Mouse (Mus musculus) gastrocnemius, postnatal 36 days (tissue): ENCODE measurements around the gene Slc39a8. TPM values are rescaled to one million over a fixed set of nuclear protein-coding genes. Genes with fewer than 3 reads are reported as not detected.
A peak's percentile ranks its signal among the peaks of the same experiment; 100 is the strongest.

Experiments
- DNase-seq, 2 experiments: peaks; one replicate each; pipeline ENCODE4 v3.0.0; 2022
- intact Hi-C: fragments of 180-260 bp; cut with DNase I; formaldehyde crosslinking; loops from one replicate; pipeline ENCODE4 v1.15.1; 2025
- total RNA-seq, 2 experiments: library from RNA; stranded (reverse); gene quantifications; 2 replicates each; pipeline ENCODE4 v1.2.3; 2021

The Slc39a8 gene
- total RNA-seq, 2 experiments from 2014 or later = 0.76 to 0.99 TPM

GRCm38 (mm10) chr3:135844835-135845234, 19.8 kb downstream of the Slc39a8 start:
- intact Hi-C loops = no loop called here

GRCm38 (mm10) chr3:135845860-135846259, 20.8 kb downstream of the Slc39a8 start:
- intact Hi-C loops = no loop called here
- DNase-seq = no peak

More at GRCm38 (mm10) chr3:135844835-135845234, 19.8 kb downstream of the Slc39a8 start:
- no peak for DNase-seq

DNA sequence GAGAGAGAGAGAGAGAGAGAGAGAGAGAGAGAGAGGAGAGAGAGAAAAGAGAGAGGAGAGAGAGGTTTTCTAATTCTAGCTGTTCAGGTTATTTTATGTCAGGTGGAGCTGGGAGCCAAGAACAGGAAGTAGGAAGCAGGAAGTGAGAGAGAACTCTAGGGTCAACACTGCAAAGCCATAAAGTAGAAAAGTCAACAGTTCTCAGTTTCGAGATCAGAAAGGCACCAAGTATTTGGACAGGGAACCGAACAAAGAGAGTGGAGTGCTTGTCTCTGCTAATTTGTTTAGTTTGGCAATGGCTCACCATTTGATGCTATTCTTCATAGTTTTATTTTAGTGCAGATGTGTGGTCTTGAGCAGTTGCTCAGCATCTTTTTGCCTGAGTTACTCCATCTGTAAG, 26.5 kb downstream of the Slc39a8 start:
- intact Hi-C loops = no loop called here
- DNase-seq = no peak

DNA sequence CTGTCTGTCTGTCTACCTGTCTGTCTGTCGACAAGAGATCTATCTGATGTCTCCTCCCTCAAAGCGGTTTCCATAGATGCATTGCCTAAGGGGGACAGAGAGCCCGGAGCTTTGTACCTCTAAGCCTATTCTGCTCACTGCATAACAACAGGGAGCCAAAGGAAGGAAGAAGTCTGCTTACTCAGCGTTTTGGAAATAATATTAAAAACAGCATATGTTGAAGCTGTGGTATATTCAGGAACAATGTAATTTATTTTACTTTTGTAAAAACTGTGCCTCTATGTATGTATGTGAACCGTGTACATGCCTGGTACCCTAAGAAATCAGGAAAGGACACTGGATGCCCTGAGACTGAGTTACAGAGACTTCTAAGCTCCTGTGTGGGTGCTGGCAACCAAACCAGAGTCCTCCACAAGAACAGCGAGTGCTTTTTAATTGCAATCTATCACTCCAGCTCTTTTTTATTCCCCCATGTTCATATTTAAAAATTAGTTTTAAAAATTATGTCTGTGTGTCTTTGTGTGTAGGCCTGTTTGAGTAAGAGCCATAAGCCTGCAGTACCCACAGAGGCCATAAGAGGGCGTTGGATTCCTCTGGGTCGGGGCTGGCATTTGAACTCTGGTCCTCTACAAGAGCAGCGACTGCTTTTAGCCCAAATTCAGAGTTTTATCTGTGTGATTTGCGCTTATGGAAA, 28.7 kb downstream of the Slc39a8 start:
- intact Hi-C loops = no loop called here
- DNase-seq = no peak

GRCm38 (mm10) chr3:135854298-135854984, 29.4 kb downstream of the Slc39a8 start:
- DNase-seq = no peak
- intact Hi-C loops = no loop called here

- no peak for DNase-seq
- intact Hi-C loops = no loop called here
Measured at GRCm38 (mm10) chr3:135854985-135855340, 29.9 kb downstream of the Slc39a8 start.

DNA sequence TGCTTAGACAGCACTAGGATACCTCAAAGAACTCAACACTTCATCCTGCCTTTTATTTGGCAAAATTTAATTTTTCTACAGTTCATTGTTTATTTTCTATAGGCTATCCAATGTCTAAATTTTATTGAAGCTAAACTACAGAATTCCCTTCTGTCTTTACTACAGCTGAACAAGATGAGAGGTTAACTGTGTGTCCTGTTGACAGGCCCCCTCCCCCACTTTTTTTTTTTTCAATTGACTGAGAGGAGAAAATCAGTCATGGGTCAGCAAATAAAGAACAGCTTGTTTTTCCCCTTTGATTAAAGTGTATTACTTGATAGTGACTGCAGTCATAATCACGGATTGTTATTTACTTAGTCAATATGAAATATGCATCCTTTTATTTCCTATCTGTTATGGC, 31.2 kb downstream of the Slc39a8 start:
- intact Hi-C loops = no loop called here
- no peak for DNase-seq

GRCm38 (mm10) chr3:135857134-135857533, 32.1 kb downstream of the Slc39a8 start:
- intact Hi-C loops = no loop called here

DNA sequence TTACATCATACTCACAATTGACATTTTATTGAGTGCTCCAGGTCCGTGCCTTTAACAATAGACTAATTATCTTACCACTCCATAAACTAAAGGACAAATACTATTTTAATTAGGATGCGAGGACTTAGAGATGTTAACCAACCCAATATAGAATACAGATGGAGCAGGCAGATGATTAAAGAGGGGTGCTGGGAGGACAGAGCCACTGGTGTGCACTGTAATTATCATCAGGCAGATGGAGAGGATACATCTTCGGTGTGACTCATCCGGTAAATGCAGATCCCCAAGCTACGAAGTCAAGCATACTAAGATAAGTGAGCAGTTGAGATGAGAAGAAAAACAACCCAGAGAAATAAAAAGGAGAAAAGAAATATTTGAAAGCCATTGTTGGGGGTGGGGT, 34.4 kb downstream of the Slc39a8 start:
- intact Hi-C loops = no loop called here
- no peak for DNase-seq

More at GRCm38 (mm10) chr3:135857134-135857533, 32.1 kb downstream of the Slc39a8 start:
- no peak for DNase-seq

- DNase-seq = no peak
Measured at GRCm38 (mm10) chr3:135862804-135863203, 37.7 kb downstream of the Slc39a8 start.

DNA sequence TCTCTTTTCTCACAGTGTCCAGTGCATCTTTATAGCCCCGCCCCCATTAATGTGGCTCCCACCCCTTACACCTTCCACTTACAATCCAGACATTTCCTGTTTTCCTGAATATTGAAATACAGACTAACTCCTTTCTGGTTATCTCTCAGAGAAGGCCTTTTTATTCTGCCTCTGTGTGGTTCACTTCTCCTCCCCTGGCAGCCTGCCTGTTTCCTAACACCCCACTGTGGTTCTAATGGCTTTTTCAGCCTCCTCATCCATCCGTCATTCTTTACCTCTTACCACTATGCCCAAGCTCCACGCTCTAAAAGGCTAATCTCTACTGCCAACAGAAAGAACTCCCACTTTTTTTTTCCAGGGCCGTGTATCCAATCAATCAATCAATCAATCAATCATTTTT, 44.0 kb downstream of the Slc39a8 start:
- no peak for DNase-seq
- intact Hi-C loops = no loop called here

More at GRCm38 (mm10) chr3:135862804-135863203, 37.7 kb downstream of the Slc39a8 start:
- intact Hi-C loops = no loop called here

GRCm38 (mm10) chr3:135872325-135872724, 47.2 kb downstream of the Slc39a8 start:
- no peak for DNase-seq
- intact Hi-C loops = no loop called here

DNA sequence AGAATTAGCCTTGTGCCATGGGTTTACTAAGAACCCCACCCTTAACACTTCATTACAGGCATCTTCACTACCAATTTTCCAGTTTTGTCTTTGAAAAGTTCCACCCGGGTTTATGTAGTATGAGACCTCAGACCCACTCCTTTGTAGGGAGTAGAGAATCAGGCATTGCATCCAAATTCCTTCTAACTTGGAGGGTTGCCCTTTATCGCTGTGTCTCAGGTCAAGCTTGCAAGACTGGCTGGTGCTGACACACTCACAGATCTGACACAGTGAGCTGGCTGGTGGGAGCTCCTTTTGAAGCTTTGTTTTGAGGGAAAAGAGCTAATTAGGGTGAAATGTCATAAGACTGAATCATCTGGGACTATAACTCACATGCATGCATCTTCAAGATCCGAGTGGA, 48.5 kb downstream of the Slc39a8 start:
- DNase-seq = no peak
- intact Hi-C loops = no loop called here

DNA sequence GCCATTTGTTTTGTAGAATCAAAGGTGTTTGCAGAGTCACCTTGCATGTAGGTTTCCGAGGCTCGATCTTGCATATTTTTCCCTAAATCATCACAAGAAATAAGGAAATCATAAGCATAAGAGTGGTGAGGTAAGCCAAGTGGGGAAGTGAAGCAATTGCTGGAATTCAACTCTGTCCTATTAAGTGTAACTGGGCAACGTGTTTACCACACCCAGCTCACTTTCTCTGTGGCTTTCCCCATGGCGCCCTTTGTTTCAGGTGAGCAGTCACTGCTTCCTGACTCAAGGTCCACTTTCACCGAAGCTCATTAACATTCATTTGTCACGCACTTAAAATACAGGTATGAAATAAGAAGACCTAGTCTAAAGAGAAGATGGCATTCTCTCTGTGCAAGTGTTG, 53.0 kb downstream of the Slc39a8 start:
- intact Hi-C loops = no loop called here
- no peak for DNase-seq

- no peak for DNase-seq
- intact Hi-C loops = loop anchor here (2.0 to 5.0 kb wide), 2 partner anchors 1533 to 1866 kb away; no protein-coding TSS in a partner anchor
Measured at GRCm38 (mm10) chr3:135885927-135886658, 61.0 kb downstream of the Slc39a8 start.

DNA sequence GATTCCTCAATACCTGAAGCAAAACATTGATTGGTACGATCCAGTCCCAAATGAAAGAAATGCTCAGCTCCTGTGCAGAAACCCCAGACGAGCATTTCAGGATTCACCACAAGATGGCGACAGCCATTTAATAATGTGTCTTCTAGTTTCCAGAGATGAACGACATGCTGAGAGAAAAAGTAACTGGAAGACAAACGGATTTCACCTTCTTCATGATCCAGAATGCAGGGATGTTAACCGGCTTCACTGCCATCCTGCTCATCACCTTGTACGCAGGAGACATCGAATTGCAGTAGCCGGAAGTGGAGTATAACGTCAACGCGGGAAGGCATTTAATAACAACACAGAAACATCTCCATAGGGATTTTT, 61.6 kb downstream of the Slc39a8 start:
- intact Hi-C loops = loop anchor here (2.0 to 5.0 kb wide), 2 partner anchors 1532 to 1866 kb away; no protein-coding TSS in a partner anchor
- peak in 1 of 2 experiments; percentile 41 for DNase-seq

DNA sequence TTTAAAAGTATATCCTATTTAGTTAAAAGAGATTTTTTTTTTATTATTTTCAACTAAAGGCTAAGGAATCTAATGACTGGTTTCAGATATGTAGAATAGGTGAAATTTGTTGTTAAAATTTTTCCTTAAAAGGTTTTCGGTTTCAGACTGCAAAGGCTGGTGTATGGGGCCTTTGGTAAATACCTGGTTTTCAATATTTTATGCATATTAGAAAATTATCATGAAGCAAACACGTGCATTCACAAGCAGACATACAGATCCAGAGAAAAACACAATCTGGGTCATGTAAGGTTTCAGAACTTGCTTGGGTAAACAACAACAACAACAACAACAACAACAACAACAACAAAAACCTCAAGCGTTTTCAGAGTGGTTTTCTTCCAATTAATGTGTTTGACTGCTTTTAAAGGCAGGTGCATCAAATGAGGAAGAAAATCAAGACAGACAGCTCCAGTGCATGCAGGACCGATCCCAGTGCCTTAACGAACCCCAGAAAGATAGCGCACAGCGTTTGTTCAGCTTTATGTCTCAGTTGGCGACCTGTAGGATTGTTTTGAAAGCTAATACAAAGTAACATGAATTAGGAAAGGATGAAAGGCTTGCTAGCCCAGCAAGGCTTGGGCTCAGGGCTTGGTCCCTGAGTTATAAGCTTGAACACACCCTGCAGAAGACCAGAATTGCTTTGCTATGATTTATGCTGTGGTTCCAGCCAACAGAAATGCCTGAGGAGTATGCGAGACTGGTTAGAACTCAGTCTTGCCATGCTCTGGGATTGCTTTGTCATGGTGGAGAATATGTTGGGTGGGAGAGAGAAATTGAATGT, 62.2 kb downstream of the Slc39a8 start:
- no peak for DNase-seq
- intact Hi-C loops = loop anchor here (2.0 to 5.0 kb wide), 2 partner anchors 1532 to 1865 kb away; no protein-coding TSS in a partner anchor

DNA sequence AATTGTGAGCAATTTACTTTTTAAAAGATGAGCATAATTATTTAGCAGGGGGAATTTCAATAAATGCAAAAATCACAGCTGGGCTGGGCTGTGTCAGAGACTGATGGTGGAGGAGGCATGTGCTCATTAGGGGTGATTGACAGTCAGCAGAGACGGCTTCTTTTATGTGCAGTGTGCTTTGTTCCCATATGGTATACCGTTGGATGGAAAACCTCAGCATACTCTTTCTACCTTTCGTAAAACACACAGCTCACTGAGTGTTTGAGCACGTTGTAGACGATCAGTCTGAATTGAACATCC, 62.7 kb downstream of the Slc39a8 start:
- intact Hi-C loops = loop anchor here (2.0 to 5.0 kb wide), 2 partner anchors 1531 to 1864 kb away; no protein-coding TSS in a partner anchor
- DNase-seq = no peak

DNA sequence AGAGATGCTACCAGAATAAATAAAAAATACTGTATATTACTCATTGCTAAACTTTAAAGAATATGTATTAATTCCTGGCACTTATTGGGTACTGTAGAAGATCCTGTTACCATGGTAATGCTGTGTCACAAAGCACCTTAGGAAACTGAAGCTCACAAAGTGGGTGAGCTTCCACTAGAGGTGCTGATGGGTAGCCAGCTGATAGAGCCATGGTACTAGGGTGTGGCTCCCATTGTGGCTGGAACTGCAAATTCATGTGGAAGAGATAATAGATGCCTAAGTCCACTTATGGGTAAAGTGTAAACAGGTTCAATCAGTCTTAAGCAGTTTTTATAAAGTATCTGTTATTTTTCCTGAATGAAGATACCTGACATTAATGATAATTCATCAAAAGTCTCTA, 64.3 kb downstream of the Slc39a8 start:
- intact Hi-C loops = loop anchor here (5.0 kb wide), 1 partner anchor 1863 kb away; no protein-coding TSS in a partner anchor
- no peak for DNase-seq

GRCm38 (mm10) chr3:135903366-135903765, 78.3 kb downstream of the Slc39a8 start:
- intact Hi-C loops = no loop called here
- no peak for DNase-seq
